Mouse (Mus musculus) thymus, postnatal 25 days (tissue): Measurements from ENCODE around the gene Wt1.

Experiments
- DNase-seq: peaks from one replicate; pipeline ENCODE4 v3.0.0; 2022

Wt1 gene

GRCm38 (mm10) chr2:105185768-105186529 lies 59.6 kb downstream of the Wt1 start:
- DNase-seq: no peak

- DNase-seq: no peak
These were observed 60.3 kb downstream of the Wt1 start for GRCm38 (mm10) chr2:105186591-105186990.

DNA sequence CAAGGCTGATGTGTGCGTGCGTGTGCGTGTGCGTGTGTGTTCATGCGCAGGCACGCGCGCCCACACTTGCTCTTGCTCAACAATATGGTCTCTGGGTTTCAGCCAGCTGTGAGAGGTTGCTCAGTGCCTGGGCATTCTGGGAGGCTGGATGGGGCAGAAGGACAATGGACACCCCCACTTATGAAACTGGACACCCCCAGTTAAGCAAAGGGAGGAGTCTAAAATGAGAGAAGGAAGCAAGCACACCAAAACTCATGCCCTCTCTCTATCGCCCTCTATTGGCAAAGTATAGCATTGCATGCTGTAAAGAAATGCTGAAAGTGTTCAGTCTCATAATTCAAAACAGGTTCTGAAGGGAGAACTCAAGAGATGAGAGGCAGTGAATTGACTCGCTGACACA lies 61.9 kb downstream of the Wt1 start:
- no peak for DNase-seq

DNA sequence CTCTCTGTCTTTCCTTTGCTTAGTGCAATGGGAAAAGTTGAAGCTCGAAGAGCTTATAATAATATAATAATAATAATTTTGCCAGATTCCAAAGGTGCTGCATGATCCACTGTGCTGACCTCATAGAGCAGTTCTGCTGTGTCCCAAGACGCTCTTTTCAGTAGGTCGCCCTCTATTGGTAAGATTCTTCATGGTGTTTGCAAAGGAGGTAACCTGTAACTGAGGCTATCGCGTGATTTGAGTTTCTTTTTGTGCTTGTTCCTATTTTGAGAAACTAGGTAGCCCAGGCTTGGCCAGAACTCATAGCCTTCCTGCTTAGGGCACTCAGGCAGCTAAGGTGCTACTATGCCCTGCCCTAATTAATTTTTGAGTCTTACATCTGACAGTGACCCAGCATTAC lies 63.0 kb downstream of the Wt1 start:
- no peak for DNase-seq

DNA sequence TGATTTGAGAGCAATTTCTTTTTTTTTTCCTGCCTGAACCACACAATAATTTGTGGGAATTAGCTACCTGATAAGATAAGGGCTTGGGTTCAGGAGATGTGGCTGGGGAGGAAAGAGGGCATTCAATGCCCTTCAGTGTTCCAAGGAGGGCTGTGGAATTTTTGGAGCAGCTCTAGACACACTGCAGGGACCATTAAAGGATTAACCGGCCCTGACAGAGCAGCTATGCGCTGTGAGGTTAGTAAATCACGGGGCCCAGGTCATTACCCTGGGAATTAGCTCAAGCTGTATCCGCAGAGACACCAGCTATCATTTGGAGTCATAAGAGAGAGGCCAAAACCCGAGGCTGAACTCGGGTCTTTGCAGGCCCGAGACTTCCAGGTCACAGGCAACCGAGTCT lies 73.8 kb downstream of the Wt1 start:
- no peak for DNase-seq

GRCm38 (mm10) chr2:105206563-105207174 lies 80.3 kb downstream of the Wt1 start:
- DNase-seq: no peak

DNA sequence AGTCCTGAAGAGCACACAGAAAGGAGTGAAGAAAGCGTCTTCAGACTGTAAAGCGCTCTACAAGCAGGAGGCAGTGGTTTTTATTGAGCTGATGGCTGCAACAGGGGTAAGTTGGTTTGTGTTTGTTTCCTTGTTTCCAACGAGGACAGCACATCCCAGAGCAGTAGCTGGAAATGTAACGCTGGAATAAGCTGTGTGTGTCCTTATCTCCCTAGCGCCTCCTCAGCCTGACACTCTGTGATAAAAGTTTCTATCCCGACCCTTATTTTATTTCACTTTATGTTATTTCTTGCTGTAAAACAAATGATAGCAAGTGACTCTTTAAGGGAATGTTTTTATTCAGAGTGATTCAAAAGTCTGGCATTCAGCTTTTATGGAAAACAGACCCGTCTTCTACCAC lies 86.5 kb downstream of the Wt1 start:
- DNase-seq: no peak

- DNase-seq: no peak
These were observed 89.6 kb downstream of the Wt1 start for GRCm38 (mm10) chr2:105215914-105216313.

DNA sequence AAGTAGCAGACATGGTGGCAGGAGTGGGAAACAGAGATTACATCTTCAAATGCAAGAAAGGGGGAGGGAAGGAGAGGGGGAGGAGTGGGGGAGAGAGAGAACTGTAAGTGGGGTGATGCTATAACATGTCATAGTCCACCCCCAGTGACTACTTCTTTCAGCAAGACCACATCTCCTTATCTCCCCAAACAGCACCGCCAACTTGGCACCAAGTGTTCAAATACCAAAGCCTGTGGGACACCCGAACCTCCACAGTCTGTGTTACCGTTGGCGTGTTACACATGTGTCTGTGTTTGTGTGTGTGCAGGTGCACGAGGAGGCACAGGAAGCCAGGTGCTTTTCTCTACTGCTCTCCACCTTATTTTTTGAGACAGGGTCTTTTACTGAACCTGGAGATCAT lies 92.9 kb downstream of the Wt1 start:
- DNase-seq: no peak

- DNase-seq: no peak
These were observed 93.3 kb downstream of the Wt1 start for GRCm38 (mm10) chr2:105219664-105220063.

DNA sequence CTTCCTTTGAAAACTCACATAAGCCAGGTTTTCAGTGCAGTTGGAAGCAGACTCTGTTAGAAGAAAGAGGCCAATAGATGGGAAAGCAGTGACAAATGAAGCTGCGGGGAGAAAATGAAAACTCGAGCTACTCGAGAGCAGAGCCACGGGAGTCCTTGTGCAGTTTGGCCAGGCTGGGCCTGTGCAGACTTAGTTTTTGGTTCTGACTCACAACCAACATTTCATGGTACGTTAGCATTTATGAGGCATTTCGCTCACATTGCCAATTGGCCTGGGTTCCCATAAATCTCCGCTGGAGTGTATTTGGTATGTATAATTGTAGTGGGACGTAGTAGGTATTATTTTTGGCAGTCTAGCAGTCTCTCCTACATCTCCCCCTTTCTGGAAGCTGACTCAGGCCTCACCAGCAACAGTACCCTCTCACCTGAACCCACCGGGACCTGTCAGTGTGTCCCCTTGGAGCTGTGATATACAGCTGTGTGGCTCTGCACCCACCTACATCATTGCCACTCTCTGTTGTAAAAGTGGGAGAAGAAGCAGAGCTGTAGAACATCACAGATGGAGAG lies 94.5 kb downstream of the Wt1 start:
- no peak for DNase-seq
